Mouse (Mus musculus) C2C12 (cell line): ENCODE measurements at regions not wholly inside any gene's neighbourhood (a gene's known extent, or its start where the extent isn't known, plus 50 kb on each side); places are given as distances from the start of the nearest gene placed in this dataset.

Experiments used
- H3K27me3 ChIP-seq: one replicate; pipeline ENCODE4 v1.6.1; 2011; ENCODE audit not compliant: control insufficient read depth, insufficient read depth, insufficient read length
- H3K36me3 ChIP-seq: one replicate; pipeline ENCODE4 v1.6.1; 2011; ENCODE audit not compliant: control insufficient read depth, insufficient read depth
- H3K4me3 ChIP-seq: one replicate; pipeline ENCODE4 v1.5.1; 2011; ENCODE audit warnings: mild to moderate bottlenecking, control low read depth; ENCODE audit not compliant: poor library complexity, insufficient read depth, severe bottlenecking
- H3K79me2 ChIP-seq: one replicate; pipeline ENCODE4 v1.6.1; 2011; ENCODE audit not compliant: control insufficient read depth, insufficient read depth
- H3K79me3 ChIP-seq: one replicate; pipeline ENCODE4 v1.6.1; 2011; ENCODE audit warnings: low read depth, control low read depth
- H3ac ChIP-seq: one replicate; pipeline ENCODE3; 2011; ENCODE audit warnings: low read depth; ENCODE audit not compliant: control insufficient read depth, insufficient read length
- CEBPB ChIP-seq: IDR thresholded peaks from one replicate; pipeline ENCODE4 v1.6.1; 2011; ENCODE audit warnings: low read depth, mild to moderate bottlenecking, control low read depth, moderate library complexity
- CTCF ChIP-seq: IDR thresholded peaks from one replicate; pipeline ENCODE4 v1.5.1; 2011; ENCODE audit not compliant: control insufficient read depth, insufficient read depth, insufficient read length
- FOSL1 ChIP-seq: IDR thresholded peaks from one replicate; pipeline ENCODE4 v1.8.0; 2011; ENCODE audit warnings: mild to moderate bottlenecking, low read length; ENCODE audit not compliant: poor library complexity, insufficient read depth, severe bottlenecking
- MAX ChIP-seq: IDR thresholded peaks from one replicate; pipeline ENCODE4 v1.6.1; 2011; ENCODE audit warnings: mild to moderate bottlenecking, control low read depth
- MYOD1 ChIP-seq: IDR thresholded peaks from one replicate; pipeline ENCODE4 v1.6.1; 2011; ENCODE audit warnings: low read depth; ENCODE audit not compliant: control insufficient read depth, insufficient read length
- MYOG ChIP-seq: IDR thresholded peaks from one replicate; pipeline ENCODE4 v1.6.1; 2011; ENCODE audit not compliant: control insufficient read depth, insufficient read length; ENCODE audit errors: extremely low read depth
- USF1 ChIP-seq: IDR thresholded peaks from one replicate; pipeline ENCODE4 v1.6.1; 2011; ENCODE audit warnings: low read depth, mild to moderate bottlenecking, control low read depth, moderate library complexity

DNA sequence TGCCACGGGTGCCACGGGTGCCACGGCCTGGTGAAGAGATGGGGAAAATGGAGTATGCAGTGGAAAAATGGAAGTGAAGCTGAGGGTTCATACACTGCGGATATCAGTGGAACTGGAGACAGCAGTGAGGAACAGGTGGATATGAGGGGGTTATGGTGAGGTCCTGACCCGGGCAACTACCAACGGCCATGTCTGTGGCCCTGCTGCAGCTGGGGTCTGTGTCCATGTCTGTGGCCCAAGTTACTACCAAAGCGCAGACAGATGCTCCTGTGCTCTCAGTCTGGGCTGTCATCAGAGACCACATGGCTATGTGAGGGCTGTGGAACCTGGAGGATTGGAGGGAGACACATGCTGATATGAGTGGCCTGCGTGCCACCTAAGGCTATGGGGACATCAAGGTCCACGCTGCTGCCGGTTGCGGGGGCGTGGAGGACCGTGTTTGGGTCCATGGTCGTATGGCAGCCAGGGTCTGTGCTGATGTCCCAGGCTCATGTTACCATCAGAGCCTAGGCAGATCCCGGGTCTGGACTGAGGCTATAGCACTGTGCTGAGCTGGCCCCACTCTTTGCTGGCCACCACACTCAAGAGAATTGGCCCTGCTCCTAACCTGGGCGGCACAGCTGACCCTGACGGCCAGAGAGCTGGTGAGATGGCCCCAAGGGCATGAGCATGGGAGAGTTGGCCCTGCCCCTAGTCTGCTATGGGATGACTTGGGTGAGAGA, 128.6 kb downstream of the Map3k7 start:
- TF ChIP-seq MAX: no peak
- no peaks in the 10 kb centered on the region for H3K36me3 ChIP-seq
- H3ac ChIP-seq: no peak overlapping the region
- H3K4me3 ChIP-seq: no peak overlapping the region
- no peaks in the 10 kb centered on the region for H3K79me2 ChIP-seq
- H3K27me3 ChIP-seq: no peaks in the 10 kb centered on the region
- H3K79me3 ChIP-seq: no peaks in the 10 kb centered on the region

DNA sequence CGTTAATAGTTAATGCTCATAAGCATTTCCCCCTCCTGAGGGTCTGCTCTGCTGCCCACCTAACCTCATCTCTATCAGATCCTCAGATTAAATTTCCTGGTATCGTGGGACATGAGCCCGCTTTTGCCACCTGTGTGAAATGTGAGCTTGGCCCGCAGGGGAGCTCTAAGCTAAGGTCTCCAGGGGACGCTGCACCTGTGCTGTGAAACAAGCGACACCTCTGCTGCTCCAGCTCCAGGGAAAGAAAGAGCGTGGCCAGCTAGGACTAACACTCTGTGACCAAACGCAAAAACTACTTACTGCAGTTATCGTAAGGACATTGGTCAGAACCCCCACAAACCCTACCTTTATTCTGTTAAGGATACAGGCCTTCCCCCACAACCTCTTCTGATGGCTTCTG, 134.3 kb downstream of the Map3k7 start:
- TF ChIP-seq CTCF (no peak), MYOD1 (no peak), CEBPB (no peak), USF1 (no peak), MYOG (no peak), MAX (no peak), FOSL1 (no peak)
- Histone ChIP-seq H3K36me3 (no peaks in the 10 kb centered on the region), H3K27me3 (no peaks in the 10 kb centered on the region), H3K79me2 (no peaks in the 10 kb centered on the region), H3K4me3 (no peak overlapping the region), H3K79me3 (no peaks in the 10 kb centered on the region), H3ac (no peak overlapping the region)

DNA sequence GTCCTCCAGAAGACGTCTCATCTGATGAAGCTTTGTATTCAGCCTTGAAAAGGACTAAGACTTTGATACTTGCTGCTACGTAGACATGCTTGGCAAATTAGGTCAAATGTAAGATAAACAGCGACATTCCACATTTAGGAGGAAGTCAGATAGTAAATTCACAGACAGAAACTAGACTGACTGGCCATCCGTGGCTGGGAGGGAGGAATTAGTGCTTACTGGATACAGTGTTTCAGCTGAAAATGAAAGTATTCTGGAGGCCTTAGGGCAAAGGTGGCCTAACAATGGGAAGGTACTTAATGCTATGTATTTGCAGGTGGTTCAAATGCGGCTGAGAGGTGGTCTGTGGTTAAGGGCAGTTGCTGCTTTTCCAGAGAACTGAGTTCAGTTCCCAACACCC, 137.1 kb downstream of the Map3k7 start:
- Histone ChIP-seq H3K27me3 (no peaks in the 10 kb centered on the region), H3K79me3 (no peaks in the 10 kb centered on the region), H3K36me3 (no peaks in the 10 kb centered on the region), H3K79me2 (no peaks in the 10 kb centered on the region), H3K4me3 (no peak overlapping the region), H3ac (no peak overlapping the region)
- TF ChIP-seq MYOD1 (no peak), CEBPB (no peak), CTCF (no peak), FOSL1 (no peak), USF1 (no peak), MYOG (no peak), MAX (no peak)

DNA sequence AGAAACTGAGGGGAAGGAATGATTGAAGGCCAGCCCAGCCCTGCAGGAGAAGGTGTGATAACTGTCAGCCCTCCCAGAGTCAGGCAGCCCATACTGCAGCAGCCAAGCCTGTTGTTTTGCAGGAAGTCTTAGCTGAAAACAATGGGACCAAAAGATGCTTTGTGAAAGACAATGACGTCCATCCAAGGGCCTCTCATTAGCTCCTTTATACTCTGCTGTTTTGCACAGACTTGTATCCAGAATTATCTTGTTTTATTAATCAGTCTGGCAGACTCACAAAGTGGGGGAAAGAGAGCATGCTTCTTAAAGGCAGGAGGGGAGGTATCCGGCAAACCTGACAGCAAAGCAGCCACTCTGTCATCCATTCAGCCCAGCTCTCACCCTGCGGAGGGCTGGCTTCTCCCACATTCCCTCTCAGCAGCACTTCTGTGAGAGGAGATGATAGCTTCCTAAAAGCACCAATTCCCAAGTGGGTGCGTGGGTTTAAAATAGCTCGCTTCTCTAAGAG, 131.9 kb upstream of the Bach2 start:
- Histone ChIP-seq H3K79me3 (no peaks in the 10 kb centered on the region), H3K79me2 (no peaks in the 10 kb centered on the region), H3K4me3 (no peak overlapping the region), H3K36me3 (no peaks in the 10 kb centered on the region), H3ac (no peak overlapping the region), H3K27me3 (no peaks in the 10 kb centered on the region)
- TF ChIP-seq USF1 (no peak), MYOG (no peak), MYOD1 (no peak), CEBPB (no peak), MAX (no peak), CTCF (no peak), FOSL1 (no peak)

DNA sequence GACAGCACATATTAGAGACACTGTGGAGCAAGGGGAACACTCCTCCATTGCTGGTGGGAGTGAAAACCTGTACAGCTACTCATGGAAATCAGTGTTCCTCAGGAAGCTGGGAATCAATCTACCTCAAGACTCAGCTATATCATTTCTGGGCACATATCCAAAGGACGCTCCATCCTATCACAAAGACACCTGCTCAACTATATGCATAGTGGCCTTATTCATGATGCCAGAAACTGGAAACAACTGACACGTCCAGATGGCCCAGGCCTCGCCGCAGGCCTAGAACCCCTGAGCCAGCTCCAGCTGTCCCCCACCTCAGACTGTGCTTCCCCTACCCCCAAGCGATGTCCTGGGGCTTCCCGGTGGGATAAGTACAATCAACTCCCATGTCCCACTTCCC, 116.3 kb upstream of the Bach2 start:
- Histone ChIP-seq H3K79me2 (no peaks in the 10 kb centered on the region), H3K27me3 (no peaks in the 10 kb centered on the region), H3ac (no peak overlapping the region), H3K79me3 (no peaks in the 10 kb centered on the region), H3K36me3 (no peaks in the 10 kb centered on the region), H3K4me3 (no peak overlapping the region)
- TF ChIP-seq MYOG: no peak
- no peak for TF ChIP-seq MAX
- TF ChIP-seq FOSL1: no peak
- no peak for TF ChIP-seq MYOD1
- no peak for TF ChIP-seq CTCF
- TF ChIP-seq USF1: no peak
- TF ChIP-seq CEBPB: no peak

DNA sequence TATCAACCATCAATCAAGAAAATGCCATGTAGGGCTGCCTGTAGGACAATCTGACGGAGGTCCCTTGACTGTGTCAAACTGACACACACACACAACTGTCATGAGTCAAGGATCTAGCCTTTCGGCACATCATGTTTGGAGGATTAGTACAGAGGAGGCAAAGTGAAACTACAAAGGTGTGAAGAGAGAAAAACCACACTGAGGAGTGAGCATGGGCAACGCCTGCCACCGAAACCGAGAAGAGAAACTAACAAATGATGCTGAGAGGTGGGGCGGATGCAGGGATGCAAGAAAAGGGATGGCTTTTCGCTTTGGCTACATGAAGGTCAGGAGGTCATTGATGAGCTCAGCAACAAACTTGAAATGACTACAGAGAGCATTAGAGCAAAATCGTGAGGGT, 111.8 kb upstream of the Bach2 start:
- H3K4me3 ChIP-seq: no peak overlapping the region
- no peaks in the 10 kb centered on the region for H3K36me3 ChIP-seq
- H3ac ChIP-seq: no peak overlapping the region
- no peaks in the 10 kb centered on the region for H3K79me2 ChIP-seq
- no peaks in the 10 kb centered on the region for H3K79me3 ChIP-seq
- TF ChIP-seq MAX (no peak), MYOG (no peak)
- no peaks in the 10 kb centered on the region for H3K27me3 ChIP-seq
